11 mouse cellular contexts compared by ENCODE assay signal in the genomic region with DNA sequence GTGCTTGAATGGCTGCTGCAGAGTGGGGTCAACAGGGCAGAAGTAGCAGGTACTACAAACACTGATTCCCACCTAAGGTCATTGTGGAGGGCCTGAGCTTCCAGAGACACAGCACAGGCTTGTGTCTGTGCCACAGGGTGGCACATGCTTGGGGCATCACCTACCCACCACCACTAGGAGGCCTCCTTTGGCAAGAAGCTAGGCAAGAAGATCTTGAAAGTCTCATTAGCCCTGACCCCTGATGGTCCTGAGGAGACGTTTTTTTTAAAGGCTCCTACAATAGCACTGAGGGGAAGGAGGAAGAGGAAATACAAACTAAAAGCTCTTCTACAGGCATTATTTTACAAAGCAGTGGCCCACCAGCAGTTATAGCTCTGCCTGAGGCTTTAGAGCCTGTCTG. TPM values are rescaled to one million over a fixed set of nuclear protein-coding genes. Genes with fewer than 3 reads are reported as not detected.
A peak's percentile ranks its signal among the peaks of the same experiment; 100 is the strongest.
DNase-seq lines count a peak whose midpoint lies in the region; ATAC-seq and TF ChIP-seq lines count a peak whose summit lies in the region.
"Had no signal": no experiment of that assay in that cellular context is flagged by ENCODE, and none has a peak within 500 bp of the region (broad histone marks: within the 10 kb centered on the region; RNA-seq: fewer than 3 reads in every experiment).

No protein-coding gene starts in this region.

- no peaks in the 10 kb centered on the region for H3K4me1 ChIP-seq in liver, adult 2 months (ENCODE audit: control insufficient read depth, insufficient read depth, low read length)
- H3K4me1 ChIP-seq in liver, embryonic 11.5 days (replicated peaks; ENCODE audit: control insufficient read depth, insufficient read depth, low read length), result no peaks in the 10 kb centered on the region; the same call in 1 of the 2 replicates
- H3K4me1 ChIP-seq in MEL (ENCODE audit: control insufficient read depth in 1 of 2, insufficient read depth in 2 of 2, low read length in 2 of 2), result peaks cover 0 to 15% of the 10 kb centered on the region in 2 experiments; a peak in 1 of 4 replicates

- H3K27me3 ChIP-seq in liver, adult 2 months (ENCODE audit: control insufficient read depth, insufficient read depth, low read length), result no peaks in the 10 kb centered on the region
- H3K27me3 ChIP-seq in liver, embryonic 11.5 days (replicated peaks; ENCODE audit: control insufficient read depth, insufficient read depth, low read length), result peaks cover 4% of the 10 kb centered on the region; the same call in 1 of the 2 replicates
- H3K27me3 ChIP-seq in MEL (ENCODE audit: control insufficient read depth in 1 of 2, insufficient read depth in 2 of 2, low read length in 2 of 2), result peaks cover 0 to 7% of the 10 kb centered on the region in 2 experiments; a peak in 2 of 4 replicates

- H3K4me3 ChIP-seq in liver, adult 2 months (ENCODE audit: insufficient read depth, low read depth, low read length), result no peak overlapping the region
- H3K4me3 ChIP-seq in liver, embryonic 11.5 days (ENCODE audit: low read depth, low read length), result no peak overlapping the region
- H3K4me3 ChIP-seq in MEL (ENCODE audit: control insufficient read depth in 1 of 2, insufficient read depth in 1 of 2, low read depth in 2 of 2, low read length in 2 of 2), result no peak overlapping the region

- no peak for TF ChIP-seq POLR2A in liver, adult 2 months (IDR thresholded peaks at IDR 0.05; ENCODE audit: extremely low read depth, insufficient read depth, low read length)
- TF ChIP-seq POLR2A in MEL (IDR thresholded peaks at IDR 0.05; ENCODE audit: control insufficient read depth in 1 of 2, insufficient read depth in 1 of 2, low read depth in 1 of 2, low read length in 2 of 2, poor library complexity in 1 of 2), result no peak

- 14% methylated on average over 1 of the region's 1 CpGs for WGBS in liver, adult 2 months
- WGBS in liver, embryonic 11.5 days, result 8% methylated on average over 1 of the region's 1 CpGs

- no peaks in the 10 kb centered on the region for H3K79me2 ChIP-seq in liver, adult 2 months (ENCODE audit: control insufficient read depth, insufficient read depth, low read length)
- no peaks in the 10 kb centered on the region for H3K79me2 ChIP-seq in MEL (ENCODE audit: control insufficient read depth, insufficient read depth, low read length, poor library complexity)

- H3K9ac ChIP-seq in liver, adult 2 months (ENCODE audit: low read depth, low read length), result no peak overlapping the region
- no peak overlapping the region for H3K9ac ChIP-seq in liver, embryonic 11.5 days (ENCODE audit: low read depth, low read length)
- H3K9ac ChIP-seq in MEL (ENCODE audit: control insufficient read depth, low read depth, low read length, poor library complexity, severe bottlenecking), result no peak overlapping the region

- TF ChIP-seq CTCF in liver, adult 2 months (IDR thresholded peaks at IDR 0.05; ENCODE audit: low read depth, low read length), result peak; percentile 57
- peak; percentile 73 to 89 (median 74) for TF ChIP-seq CTCF in MEL (IDR thresholded peaks at IDR 0.05 in 2 of 3, conservative IDR thresholded peaks at IDR 0.05 in 1 of 3; ENCODE audit: control insufficient read depth in 1 of 3, insufficient read depth in 1 of 3, low read depth in 2 of 3, low read length in 3 of 3, poor library complexity in 1 of 3, severe bottlenecking in 1 of 3)

- no peak overlapping the region for H3K4me2 ChIP-seq in liver, embryonic 11.5 days

- H3K27ac ChIP-seq in liver, adult 2 months (replicated peaks; ENCODE audit: insufficient read depth, low read depth, low read length), result no peak overlapping the region
- no peak overlapping the region for H3K27ac ChIP-seq in liver, embryonic 11.5 days (ENCODE audit: low read depth, low read length)
- no peak overlapping the region for H3K27ac ChIP-seq in MEL (ENCODE audit: control insufficient read depth, low read depth, low read length)

- TF ChIP-seq EP300 in MEL (IDR thresholded peaks at IDR 0.05; ENCODE audit: low read depth in 1 of 2, low read length in 2 of 2), result no peak

- no peaks in the 10 kb centered on the region for H3K9me3 ChIP-seq in liver, embryonic 11.5 days (ENCODE audit: control insufficient read depth, low read length)
- no peaks in the 10 kb centered on the region for H3K9me3 ChIP-seq in MEL (replicated peaks; ENCODE audit: insufficient read depth, low read length)
- H3K9me3 ChIP-seq: G1E had no signal

- peak; percentile 78 for TF ChIP-seq RAD21 in MEL (IDR thresholded peaks at IDR 0.05; ENCODE audit: low read depth, low read length)

- peak; percentile 62 to 67 for DNase-seq in cerebellum, postnatal 10 days
- DNase-seq in cerebellum, adult 9-11 months, result no peak
- DNase-seq in liver, adult 2 months (ENCODE audit: extremely low read depth, low read depth, low spot score), result no peak
- no peak for DNase-seq in liver, embryonic 11.5 days (ENCODE audit: low spot score)
- peak; percentile 70 for DNase-seq in MEL (ENCODE audit: low read depth, low spot score)
- DNase-seq in lung, postnatal 36 days, result peak; percentile 51
- no peak for DNase-seq in T-cell, adult 2 months (ENCODE audit: low spot score)
- DNase-seq in urinary bladder, postnatal 4 days (ENCODE audit: low spot score in 2 of 2), result no peak
- DNase-seq: cerebellum, postnatal 36 days; heart, adult 18-20 months had no signal

- H3K36me3 ChIP-seq in liver, adult 2 months (ENCODE audit: control insufficient read depth, insufficient read depth, low read length), result no peaks in the 10 kb centered on the region
- no peaks in the 10 kb centered on the region for H3K36me3 ChIP-seq in liver, embryonic 11.5 days (ENCODE audit: control insufficient read depth, insufficient read depth, low read length)
- H3K36me3 ChIP-seq in MEL (ENCODE audit: control insufficient read depth in 1 of 2, insufficient read depth in 2 of 2, low read length in 2 of 2), result peaks cover 0 to 5% of the 10 kb centered on the region in 2 experiments; a peak in 2 of 4 replicates
- H3K36me3 ChIP-seq: G1E had no signal

- ATAC-seq in liver, embryonic 11.5 days (replicated peaks; ENCODE audit: low FRiP score), result no peak

TF ChIP-seq in MEL, 35 proteins besides CTCF, POLR2A, EP300 and RAD21:
- TF ChIP-seq TCF12 (IDR thresholded peaks at IDR 0.05; ENCODE audit: low read depth, low read length), result no peak
- no peak for TF ChIP-seq TBP (IDR thresholded peaks at IDR 0.05; ENCODE audit: low read depth, low read length)
- no peak for TF ChIP-seq RCOR1 (IDR thresholded peaks at IDR 0.05; ENCODE audit: low read depth, low read length)
- TF ChIP-seq MXI1 (IDR thresholded peaks at IDR 0.05; ENCODE audit: low read depth, low read length), result no peak
- peak; percentile 86 for TF ChIP-seq SMC3 (IDR thresholded peaks at IDR 0.05; ENCODE audit: low read depth, low read length)
- no peak for TF ChIP-seq CHD1 (IDR thresholded peaks at IDR 0.05; ENCODE audit: low read depth, low read length)
- TF ChIP-seq ZC3H11A (IDR thresholded peaks at IDR 0.05; ENCODE audit: low read depth, low read length), result peak; percentile 75
- no peak for TF ChIP-seq ETS1 (IDR thresholded peaks at IDR 0.05; ENCODE audit: low read depth, low read length)
- TF ChIP-seq ZNF384 (IDR thresholded peaks at IDR 0.05; ENCODE audit: low read depth, low read length), result peak; percentile 59; the same call in 1 of the 2 replicates
- TF ChIP-seq GABPA (IDR thresholded peaks at IDR 0.05; ENCODE audit: low read depth, low read length), result no peak
TF ChIP-seq in MEL: peak in this region for 3.

RNA-seq across cellular contexts. Expression of gene Ephb3, which starts 6.0 kb away (rescaled TPM):
- total RNA-seq in liver, adult 2 months (2014; rRNA removed), result 0.40 and 0.83 TPM in 2 replicates
- 0.31 and 0.44 TPM in 2 replicates for polyA plus RNA-seq in liver, adult 2 months (2012; rRNA removed)
- 6.0 and 6.6 TPM in 2 replicates for polyA plus RNA-seq in liver, embryonic 11.5 days (2014; fragmentation: Nextera tagmentation; extraction: Ambion mirVana)
- total RNA-seq in MEL (2012; rRNA removed), result 0.42 and 0.46 TPM in 2 replicates
- polyA plus RNA-seq in MEL (2012; ENCODE audit: insufficient read depth in 1 of 2, insufficient read length in 2 of 2, low read depth in 1 of 2, low replicate concordance in 2 of 2, missing spikeins in 1 of 2), result 1 to 10 TPM in 1 of 2 experiments, not detected in 1; 2.9 TPM
- polyA plus RNA-seq: G1E had no signal

RNA-seq across cellular contexts. Expression of gene Teddm3, which starts 44.7 kb away (rescaled TPM):
- not detected in 2 replicates for total RNA-seq in liver, adult 2 months (2014; rRNA removed)
- polyA plus RNA-seq in liver, adult 2 months (2012; rRNA removed), result not detected in 2 replicates
- not detected in 2 replicates for polyA plus RNA-seq in liver, embryonic 11.5 days (2014; fragmentation: Nextera tagmentation; extraction: Ambion mirVana)
- not detected in 2 replicates for total RNA-seq in MEL (2012; rRNA removed)
- polyA plus RNA-seq in MEL (2012; ENCODE audit: insufficient read depth in 1 of 2, insufficient read length in 2 of 2, low read depth in 1 of 2, low replicate concordance in 2 of 2, missing spikeins in 1 of 2), result not detected
- total RNA-seq: heart, adult 18-20 months had no signal
- polyA plus RNA-seq: G1E had no signal

Comparison
In these comparisons a context has a peak if more than half of its experiments do, and no peak if none do; other contexts are left out.
1. DNase-seq: peak in cerebellum, postnatal 10 days (2 of 2), MEL (single experiment) and lung, postnatal 36 days (single experiment); none in cerebellum, adult 9-11 months (single experiment), liver, adult 2 months (single experiment), liver, embryonic 11.5 days (single experiment), T-cell, adult 2 months (single experiment) and urinary bladder, postnatal 4 days (0 of 2).